Mouse (Mus musculus): ENCODE results near the gene Selp.

- TF ChIP-seq CTCF (IDR thresholded peaks at IDR 0.05; ENCODE audit: control insufficient read depth, insufficient read depth, low read length) (no peak), POLR2A (IDR thresholded peaks at IDR 0.05; ENCODE audit: borderline replicate concordance, control insufficient read depth, low read depth, low read length) (no peak)
Observed at GRCm38 (mm10) chr1:164096780-164097179, 18.3 kb upstream of the Selp start.
